Mouse (Mus musculus): Measurements from ENCODE around the gene Card11. TPM values are rescaled to one million over a fixed set of nuclear protein-coding genes. Genes with fewer than 3 reads are reported as not detected.

The Card11 gene
- total RNA-seq, 2 experiments from 2014 or later, result 0.18 to 0.41 TPM

GRCm38 (mm10) chr5:140871241-140871640, 129.1 kb downstream of the Card11 start:
- intact Hi-C loops (cut with DNase I), result loop anchor here (5.0 to 10.0 kb wide), 2 partner anchors 206 to 1444 kb away; no protein-coding TSS in a partner anchor
- no peak for DNase-seq (ENCODE audit: extremely low spot score in 1 of 2, low spot score in 2 of 2)

DNA sequence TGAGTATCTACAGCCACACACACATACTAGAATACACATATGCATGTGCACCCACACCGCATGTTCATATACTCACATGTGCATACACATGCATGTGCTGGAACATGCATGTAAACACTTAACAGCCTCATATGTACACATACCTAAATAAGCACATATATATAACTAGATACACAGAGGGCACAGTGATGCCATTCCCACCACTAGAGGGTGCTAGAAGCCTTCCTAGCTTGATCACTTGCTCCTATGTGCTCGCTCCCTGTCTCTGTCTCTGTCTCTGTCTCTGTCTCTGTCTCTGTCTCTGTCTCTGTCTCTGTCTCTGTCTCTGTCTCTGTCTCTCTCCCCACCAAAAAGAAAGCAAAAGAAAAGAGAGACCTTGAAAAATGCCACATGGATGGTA, 131.3 kb downstream of the Card11 start:
- intact Hi-C loops (cut with DNase I), result no loop called here
- DNase-seq (ENCODE audit: extremely low spot score in 1 of 2, low spot score in 2 of 2), result peak in 1 of 2 experiments; percentile 52

DNA sequence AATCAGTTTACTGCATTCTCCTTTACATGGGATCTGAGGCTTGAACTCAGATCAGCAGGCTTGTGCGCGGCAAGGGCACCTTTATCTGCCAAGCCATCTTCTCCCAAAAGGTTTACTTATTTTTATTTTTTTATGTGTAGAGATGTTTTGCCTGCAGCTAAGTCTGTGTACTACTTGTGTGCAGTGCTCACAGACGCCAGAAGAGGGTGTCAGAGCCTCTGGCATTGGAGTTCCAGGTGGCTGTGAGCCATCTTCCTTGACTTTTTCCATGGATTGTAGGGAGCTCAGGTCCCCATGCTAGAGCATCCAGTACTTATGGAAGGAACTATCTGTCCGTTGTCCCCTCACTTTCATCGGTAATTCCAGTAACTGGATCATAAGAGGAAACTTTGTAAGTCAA, 140.7 kb downstream of the Card11 start:
- intact Hi-C loops (cut with DNase I), result no loop called here
- DNase-seq (ENCODE audit: extremely low spot score in 1 of 2, low spot score in 2 of 2), result no peak

DNA sequence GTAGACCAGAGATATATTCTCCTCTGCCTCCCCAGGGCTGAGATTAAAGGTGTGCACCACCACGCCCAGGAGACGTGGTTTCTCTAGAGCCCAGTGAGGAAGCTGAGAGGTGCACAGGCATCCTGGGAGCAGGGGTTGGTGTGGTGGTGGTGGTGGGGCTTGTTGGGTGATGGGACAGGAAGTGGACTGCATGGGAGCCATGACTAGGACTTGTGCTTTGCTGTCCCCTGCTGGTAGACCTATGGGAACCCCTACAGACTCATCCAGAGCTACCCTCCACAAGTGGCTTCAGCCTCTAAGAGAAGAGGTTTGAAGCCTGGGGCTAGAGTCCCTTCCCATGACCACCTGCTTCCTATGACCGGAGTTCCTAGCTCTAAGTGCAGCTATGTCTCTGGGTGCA, 142.0 kb downstream of the Card11 start:
- intact Hi-C loops (cut with DNase I), result no loop called here
- no peak for DNase-seq (ENCODE audit: extremely low spot score in 1 of 2, low spot score in 2 of 2)

DNA sequence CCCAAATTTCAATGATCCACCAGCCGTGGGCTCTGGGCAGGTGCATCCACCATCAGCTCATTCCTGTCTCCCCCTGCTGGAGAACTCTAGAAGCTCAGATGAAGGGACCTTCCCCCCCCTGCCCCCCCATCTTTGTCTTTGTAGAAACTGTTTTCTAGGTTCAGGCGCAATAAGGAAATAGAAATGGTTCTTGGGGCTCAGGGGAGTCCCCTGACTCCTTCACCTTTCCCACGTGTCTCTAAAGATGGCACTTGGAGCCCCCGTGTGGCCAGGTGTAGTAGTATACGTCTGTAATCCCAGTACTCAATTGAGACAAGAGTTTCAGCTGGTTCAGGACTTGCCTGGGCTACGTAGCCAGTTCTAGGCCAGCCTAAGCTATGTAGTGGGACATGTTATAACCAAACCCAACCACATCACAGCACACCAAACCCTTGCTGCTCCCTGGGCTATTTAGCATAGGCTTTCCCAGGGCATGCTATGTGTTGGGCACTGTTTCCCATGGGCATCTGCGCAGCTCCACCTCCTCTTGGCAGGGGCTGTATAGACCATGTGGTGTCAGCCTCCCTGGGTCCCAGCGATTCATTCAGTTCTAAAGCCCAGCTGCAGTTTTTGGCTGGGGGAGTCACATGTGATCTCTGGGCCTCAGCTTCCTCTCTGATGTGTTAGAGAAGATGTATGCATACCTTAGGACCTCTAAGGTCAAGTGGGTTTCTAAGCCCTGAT, 142.8 kb downstream of the Card11 start:
- intact Hi-C loops (cut with DNase I), result no loop called here
- DNase-seq (ENCODE audit: extremely low spot score in 1 of 2, low spot score in 2 of 2), result no peak

GRCm38 (mm10) chr5:140855909-140856530, 144.4 kb downstream of the Card11 start:
- DNase-seq (ENCODE audit: extremely low spot score in 1 of 2, low spot score in 2 of 2), result no peak
- intact Hi-C loops (cut with DNase I), result no loop called here

GRCm38 (mm10) chr5:140854700-140855099, 145.7 kb downstream of the Card11 start:
- DNase-seq (ENCODE audit: extremely low spot score in 1 of 2, low spot score in 2 of 2), result no peak
- intact Hi-C loops (cut with DNase I), result no loop called here

DNA sequence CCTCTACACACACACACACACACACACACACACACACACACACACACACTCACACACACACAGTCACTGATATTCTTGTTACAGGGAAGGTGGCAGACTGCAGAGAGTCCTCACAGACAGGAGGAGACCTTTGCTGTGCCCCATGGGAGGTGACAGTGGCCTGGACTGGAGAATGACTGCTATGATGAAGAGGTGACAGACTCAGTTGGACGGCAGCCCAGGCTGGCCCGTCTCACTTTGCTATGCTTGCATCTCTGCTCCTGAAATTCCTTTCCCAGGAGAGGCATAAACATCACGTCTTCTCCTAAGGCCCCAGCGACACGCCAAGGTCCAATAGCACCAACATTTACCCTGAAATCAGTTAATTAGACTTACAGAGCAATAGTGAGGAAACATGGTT, 146.7 kb downstream of the Card11 start:
- no peak for DNase-seq (ENCODE audit: extremely low spot score in 1 of 2, low spot score in 2 of 2)
- intact Hi-C loops (cut with DNase I), result no loop called here

DNA sequence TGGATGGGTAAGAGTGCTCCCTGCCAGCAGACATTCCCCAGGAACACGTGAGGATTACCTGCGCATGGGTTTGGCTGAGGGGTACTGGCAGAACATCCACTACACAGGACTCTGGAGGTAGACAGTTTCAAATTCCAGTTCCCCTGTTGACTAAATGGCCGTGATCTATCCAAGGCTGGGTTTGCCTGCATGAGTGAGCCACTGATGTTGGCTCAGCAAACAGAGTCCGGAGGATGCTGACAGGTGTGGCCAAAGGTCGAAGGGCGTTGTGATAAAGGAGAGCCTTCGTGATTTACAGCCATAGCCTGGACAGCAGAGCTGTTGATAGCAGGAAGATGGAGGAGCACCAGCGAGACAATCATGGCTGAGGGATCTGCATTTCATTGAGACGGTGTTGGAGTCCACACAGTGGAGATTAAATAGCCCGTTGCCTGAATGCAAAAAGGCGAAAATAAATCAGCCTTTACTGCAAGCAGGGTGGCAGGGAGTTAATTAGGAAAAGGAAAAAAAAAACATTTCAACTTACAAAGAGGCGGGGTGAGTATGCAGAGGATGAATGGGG, 147.9 kb downstream of the Card11 start:
- DNase-seq (ENCODE audit: extremely low spot score in 1 of 2, low spot score in 2 of 2), result no peak
- intact Hi-C loops (cut with DNase I), result no loop called here

DNA sequence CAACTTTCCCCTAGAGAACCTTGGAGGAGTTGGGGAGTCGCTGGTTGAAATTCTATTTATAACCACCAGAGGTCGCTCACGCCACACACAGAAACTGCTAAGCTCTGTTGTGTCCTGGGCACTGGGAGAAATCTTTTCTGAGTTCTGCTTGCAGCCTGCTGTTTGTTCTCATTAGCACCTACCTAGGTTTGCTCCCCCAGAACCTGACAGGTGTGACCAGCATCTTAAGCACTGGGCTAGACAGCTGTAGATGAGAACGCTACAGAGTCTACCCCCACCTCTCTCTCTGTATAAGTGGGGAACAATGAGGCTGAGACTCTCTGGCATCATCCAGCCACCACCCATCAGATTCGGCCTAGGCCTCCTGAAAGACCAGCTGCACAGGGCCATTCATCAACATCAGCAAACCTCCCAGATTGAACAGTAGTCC, 153.1 kb downstream of the Card11 start:
- intact Hi-C loops (cut with DNase I), result loop anchor here (5.0 to 10.0 kb wide), 2 partner anchors 1470 to 1607 kb away; no protein-coding TSS in a partner anchor
- peak; percentile 37 to 42 for DNase-seq (ENCODE audit: extremely low spot score in 1 of 2, low spot score in 2 of 2)

DNA sequence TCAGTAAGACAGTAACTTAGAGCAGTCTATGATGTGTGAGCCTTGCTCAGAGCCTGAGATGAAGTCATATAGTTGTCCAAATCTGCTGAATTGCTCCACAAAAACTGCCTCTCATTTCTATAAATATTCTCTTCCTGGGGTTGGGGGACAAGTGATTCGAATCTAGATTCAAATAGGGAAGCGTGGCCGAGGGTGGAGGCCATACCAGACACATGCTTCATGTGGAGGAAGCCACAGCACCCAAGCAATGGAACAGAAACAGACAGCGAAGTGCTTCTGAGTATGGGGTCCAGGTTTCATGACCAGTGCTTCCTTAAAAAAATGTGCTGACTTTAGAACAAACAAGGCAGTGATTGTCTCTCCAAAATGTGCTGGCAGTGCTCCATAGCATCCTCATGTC, 158.4 kb downstream of the Card11 start:
- intact Hi-C loops (cut with DNase I), result loop anchor here (10.0 kb wide), 1 partner anchor 1613 kb away; no protein-coding TSS in a partner anchor
- no peak for DNase-seq (ENCODE audit: extremely low spot score in 1 of 2, low spot score in 2 of 2)

DNA sequence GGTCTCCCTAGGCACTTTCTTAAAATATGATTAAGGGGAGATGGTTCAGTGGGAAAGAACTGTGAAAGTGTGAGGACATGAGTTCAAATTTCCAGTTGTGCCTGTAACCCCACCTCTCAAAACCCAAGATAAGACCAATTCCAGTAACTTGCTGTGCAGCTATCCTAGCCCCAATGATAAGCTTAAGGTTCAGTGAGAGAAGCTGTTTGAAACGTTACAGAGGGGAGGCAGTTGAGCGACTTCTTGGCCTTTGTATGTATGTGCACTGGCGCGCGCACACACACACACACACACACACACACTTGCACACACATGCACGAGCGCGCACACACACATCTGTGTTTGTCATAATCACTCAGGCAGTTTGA, 169.3 kb downstream of the Card11 start:
- DNase-seq (ENCODE audit: extremely low spot score in 1 of 2, low spot score in 2 of 2), result no peak
- intact Hi-C loops (cut with DNase I), result no loop called here

DNA sequence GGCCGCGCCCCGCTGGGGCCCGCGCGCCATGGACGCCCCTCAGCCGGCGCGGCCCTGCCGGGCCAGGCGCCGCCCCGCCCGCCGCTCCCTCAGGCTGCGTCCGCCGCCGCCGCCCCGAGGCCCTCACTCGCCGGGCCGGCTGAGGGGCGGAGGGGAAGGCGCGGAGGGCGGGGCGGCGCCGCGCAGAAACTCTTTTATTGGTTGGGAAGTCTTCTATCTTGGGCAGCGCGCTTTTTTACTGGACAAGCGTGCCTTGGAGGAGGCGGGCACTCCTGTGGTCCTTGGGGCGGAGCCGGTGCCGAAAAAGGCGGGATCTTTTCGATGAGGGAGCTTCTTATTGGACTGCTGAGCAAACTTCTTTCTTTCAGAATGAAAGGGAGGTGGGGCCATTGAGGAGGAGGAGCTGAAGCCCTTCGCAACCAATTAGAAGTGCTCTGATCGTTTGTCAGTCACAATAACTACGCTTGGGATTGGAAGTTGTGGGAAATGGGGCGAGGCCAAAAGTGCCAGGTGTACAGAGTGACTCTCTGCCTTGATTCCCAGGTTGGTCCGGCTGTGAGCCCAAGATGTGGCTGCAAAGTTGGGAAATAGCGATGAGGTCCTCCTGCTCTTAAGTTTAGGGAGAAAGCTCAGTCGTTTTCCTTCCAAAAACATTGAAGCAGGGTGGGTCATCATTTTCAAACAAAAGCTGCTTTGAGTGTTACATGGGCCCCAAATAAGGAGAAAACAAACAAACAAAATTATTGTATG, 169.9 kb downstream of the Card11 start, which contains the start of gene Gna12:
TSS of gene Gna12 (minus strand) at position 118 of the 750 bp plus-strand sequence.
- peak; percentile 99 for DNase-seq (ENCODE audit: extremely low spot score in 1 of 2, low spot score in 2 of 2)
- intact Hi-C loops (cut with DNase I), result no loop called here

DNA sequence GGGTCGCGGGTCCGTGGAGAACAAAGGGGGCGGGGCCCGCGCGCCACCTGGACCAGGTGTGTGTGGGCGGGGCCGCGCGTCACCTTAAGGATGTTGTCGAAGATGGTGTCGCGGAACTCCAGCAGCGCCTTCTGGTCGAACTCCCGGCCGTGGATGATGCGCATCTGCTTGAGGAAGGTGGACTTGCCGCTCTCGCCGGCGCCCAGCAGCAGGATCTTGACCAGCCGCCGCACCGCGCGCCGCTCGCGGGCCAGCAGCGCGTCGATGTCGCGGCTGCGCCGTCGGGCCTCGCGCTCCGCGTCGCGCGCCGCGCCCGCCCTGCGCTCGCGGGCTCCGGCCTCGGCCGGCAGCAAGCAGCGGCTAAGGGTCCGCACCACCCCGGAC, 170.5 kb downstream of the Card11 start:
- peak in 1 of 2 experiments; percentile 76 for DNase-seq (ENCODE audit: extremely low spot score in 1 of 2, low spot score in 2 of 2)
- intact Hi-C loops (cut with DNase I), result loop anchor here (5.0 kb wide), 1 partner anchor 43 kb away; no protein-coding TSS in a partner anchor

DNA sequence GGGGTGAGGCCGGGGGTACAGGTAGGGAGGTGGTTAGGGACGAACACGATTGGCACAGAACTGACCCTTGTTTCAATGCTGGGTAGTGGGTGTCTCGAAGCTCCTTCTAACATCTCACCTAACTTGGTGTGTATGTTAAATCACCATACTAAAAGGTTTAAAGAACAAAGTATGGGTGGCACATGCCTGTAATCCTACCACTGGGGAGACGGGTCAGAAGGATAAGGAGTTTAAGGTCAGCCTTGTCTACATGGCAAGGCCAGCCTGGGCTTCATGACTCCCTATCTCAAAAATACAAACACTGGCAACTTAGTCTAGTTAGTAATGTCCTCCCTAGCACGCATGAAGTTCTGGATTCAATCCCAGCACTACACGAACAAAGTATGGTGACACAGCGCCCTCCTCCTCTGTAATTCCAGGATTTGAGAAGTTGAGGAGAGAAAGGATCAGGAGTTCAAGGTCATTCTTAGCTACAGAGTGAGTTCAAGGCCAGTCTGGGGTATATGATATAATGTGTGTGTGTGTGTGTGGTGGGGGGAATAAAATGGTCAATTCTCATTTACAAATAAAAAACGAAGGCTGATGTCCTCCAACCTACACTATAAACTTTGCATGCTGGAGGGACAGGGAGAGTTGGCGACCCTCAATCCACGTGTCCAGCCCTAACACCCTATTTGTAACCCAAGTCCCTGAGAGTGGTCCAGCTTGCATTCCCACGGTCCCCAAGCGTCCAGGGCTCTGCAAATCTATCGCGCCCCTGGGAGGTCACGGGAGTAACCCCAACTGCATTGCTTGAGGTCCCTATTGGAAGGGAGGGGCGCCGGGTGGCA, 171.1 kb downstream of the Card11 start:
- no peak for DNase-seq (ENCODE audit: extremely low spot score in 1 of 2, low spot score in 2 of 2)
- intact Hi-C loops (cut with DNase I), result loop anchor here (5.0 kb wide), 1 partner anchor 42 kb away; no protein-coding TSS in a partner anchor

- intact Hi-C loops (cut with DNase I), result loop anchor here (5.0 kb wide), 1 partner anchor 41 kb away; no protein-coding TSS in a partner anchor
- no peak for DNase-seq (ENCODE audit: extremely low spot score in 1 of 2, low spot score in 2 of 2)
Observed at GRCm38 (mm10) chr5:140828363-140828762, 172.0 kb downstream of the Card11 start.

GRCm38 (mm10) chr5:140827896-140828295, 172.5 kb downstream of the Card11 start:
- intact Hi-C loops (cut with DNase I), result loop anchor here (5.0 kb wide), 1 partner anchor 41 kb away; no protein-coding TSS in a partner anchor
- DNase-seq (ENCODE audit: extremely low spot score in 1 of 2, low spot score in 2 of 2), result no peak

DNA sequence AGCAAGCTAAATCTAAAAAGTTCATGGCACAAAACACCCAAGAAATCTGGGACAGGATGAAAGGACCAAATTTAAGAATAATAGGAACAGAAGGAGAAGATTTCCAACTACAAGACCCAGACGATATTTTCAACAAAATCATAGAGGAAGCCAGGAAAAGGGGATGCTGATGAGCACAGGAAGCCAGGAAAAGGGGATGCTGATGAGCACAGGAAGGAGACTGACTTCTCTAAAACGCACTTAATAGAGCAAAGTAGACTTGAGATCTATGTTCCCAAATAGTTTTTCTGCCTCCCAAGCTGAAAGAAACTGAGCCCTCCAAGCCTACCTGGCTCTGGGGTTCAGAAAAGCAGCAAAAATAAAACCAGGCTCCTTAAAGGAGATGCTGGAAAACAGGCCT, 173.0 kb downstream of the Card11 start:
- intact Hi-C loops (cut with DNase I), result loop anchor here (5.0 kb wide), 1 partner anchor 40 kb away; no protein-coding TSS in a partner anchor
- DNase-seq (ENCODE audit: extremely low spot score in 1 of 2, low spot score in 2 of 2), result no peak

Data from left cerebral cortex, postnatal 10 days (tissue).